Mouse (Mus musculus) lung, adult 18-20 months (tissue): ENCODE results near the gene Ctcf.
"Not testable (repeated sequence)": the region's sequence is repeated elsewhere in the genome, so short reads cannot be mapped to it uniquely, and the experiment has no call there.

ENCODE experiments used
- DNase-seq, 2 experiments: peaks; one replicate each; pipeline ENCODE4 v3.0.0; 2022; ENCODE audit warnings: mixed read lengths in 2 of 2

The Ctcf gene

DNA sequence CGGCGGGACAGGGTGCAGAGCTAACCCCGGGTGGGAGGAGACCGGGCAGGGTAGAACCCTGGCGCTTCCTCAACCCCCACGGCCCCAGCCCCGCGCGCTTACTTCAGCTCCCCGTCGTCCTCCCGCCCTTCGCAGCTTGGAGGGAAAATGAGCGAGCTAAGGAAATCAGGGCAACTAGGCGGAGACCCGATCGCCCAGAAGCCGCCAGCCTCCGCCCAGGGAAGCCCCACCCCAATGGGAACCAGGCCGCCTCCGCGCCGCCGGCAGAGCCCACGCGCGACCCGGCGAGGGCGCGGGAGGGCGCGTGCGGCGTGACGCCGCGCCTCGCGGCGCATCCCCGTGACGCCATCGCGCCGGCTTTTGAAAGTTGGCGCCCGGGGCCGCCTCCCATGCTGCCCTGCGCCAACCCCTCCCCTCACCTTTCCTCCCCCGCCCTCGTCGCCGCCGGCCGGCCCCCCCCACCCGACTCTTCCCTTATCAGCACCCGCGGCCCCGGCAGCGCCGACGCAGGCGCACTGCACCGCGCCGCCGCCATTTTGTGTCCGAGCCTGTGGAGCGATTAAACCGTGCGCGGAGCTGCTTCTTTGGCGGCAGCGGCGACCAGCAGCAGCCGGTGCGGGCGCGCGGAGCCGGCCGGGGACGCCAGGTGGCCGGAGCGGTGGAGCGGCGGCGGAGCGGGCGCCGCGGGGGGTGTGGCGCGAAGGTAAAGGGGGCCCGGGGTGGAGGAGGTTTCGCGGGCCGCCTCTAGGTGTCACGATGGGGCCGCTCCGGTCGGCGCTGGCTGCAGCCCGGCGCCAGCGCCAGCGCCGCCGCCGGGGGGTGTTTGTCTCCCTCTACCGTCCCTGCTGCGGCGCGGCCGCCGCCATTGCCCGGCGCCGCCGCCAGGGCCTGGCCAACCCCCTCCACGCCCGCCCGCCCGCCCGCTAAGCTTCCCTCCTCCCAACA lies at the start of gene Ctcf:
Gene Ctcf, plus strand, starts transcription at position 551 of the 945 bp plus-strand sequence.
- DNase-seq = peak; percentile 89

DNA sequence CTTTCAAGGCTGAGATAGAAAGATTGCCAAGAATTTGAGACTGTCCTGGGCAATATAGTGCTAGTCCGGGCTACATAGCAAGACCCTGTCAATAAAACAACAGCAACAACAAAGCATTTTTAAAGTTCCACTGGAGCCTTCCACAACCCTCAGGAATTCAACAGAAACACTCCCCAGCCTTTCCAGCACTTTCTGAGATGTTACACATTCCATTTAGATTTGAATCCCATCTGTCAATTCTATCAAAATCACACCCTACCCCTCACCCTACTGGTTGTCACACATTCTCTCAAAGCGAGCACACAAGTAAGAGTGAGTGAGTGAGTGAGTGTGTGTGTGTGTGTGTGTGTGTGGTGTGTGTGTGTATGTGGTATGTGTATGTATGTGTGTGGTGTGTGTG lies 43.9 kb upstream of the Ctcf start:
- DNase-seq = no peak

- DNase-seq = no peak
Observed at GRCm38 (mm10) chr8:105593859-105594258, 42.5 kb upstream of the Ctcf start.

DNA sequence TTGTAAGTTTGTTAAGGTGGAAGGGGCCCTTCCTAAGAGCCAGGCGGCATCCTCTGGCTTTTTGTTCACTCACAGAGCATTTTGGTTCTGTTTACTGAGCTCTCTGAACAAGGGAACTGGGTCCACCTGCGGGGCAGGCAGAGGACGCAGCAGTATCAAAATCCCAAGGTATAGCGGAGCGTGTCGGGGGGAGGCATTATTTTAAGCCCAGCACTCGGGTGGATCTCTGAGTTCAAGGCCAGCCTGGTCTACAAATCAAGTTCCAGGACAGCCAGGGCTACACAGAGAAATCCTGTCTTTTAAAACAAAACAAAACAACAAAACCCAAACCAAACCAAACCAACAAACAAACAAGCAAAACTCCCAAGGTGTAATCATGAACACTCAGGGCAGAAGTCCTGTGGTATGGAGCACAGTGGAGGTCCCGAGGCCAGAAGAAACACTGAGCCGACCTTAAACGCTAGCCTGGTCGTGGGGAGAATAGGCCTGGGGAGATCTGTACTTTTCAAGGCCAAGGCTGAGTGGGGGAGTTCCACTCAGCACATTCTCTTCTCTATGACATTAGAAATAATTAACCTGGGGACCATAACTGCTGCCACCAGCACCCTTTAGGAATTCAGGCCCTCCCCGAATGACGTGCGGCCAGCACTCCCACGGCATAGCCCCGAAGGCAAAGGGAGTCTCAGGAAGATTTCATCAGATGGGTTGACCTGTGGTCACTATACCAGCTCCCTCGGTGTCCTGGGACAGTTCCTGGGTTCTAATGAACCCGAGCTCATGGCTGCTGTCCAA lies 41.7 kb upstream of the Ctcf start:
- DNase-seq = no peak

GRCm38 (mm10) chr8:105596362-105597034 lies 39.9 kb upstream of the Ctcf start:
- peak; percentile 88 to 91 for DNase-seq

GRCm38 (mm10) chr8:105598777-105599176 lies 37.6 kb upstream of the Ctcf start:
- DNase-seq = no peak

GRCm38 (mm10) chr8:105601301-105601700 lies 35.1 kb upstream of the Ctcf start:
- no peak for DNase-seq

DNA sequence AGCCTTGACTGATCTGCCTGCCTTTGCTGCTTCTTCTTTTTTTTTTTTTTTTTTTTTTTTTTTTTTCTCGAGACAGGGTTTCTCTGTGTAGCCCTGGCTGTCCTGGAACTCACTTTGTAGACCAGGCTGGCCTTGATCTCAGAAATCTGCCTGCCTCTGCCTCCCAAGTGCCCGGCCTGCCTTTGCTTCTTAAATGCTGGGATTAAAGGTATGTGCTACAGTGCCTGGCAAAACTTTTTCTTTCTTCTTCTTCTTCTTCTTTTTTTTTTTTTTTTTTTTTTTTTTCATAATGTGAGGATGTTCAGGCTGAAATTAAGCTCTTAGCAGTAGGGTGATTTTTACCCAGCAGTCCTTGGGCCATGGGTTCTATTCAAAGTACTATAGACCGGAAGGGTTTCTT lies 33.8 kb upstream of the Ctcf start:
- DNase-seq = not testable (repeated sequence)

GRCm38 (mm10) chr8:105604804-105605381 lies 31.5 kb upstream of the Ctcf start, which contains the start of gene Ripor1:
Gene Ripor1, plus strand, starts transcription at chr8:105605255.
- DNase-seq = peak; percentile 76 to 84

DNA sequence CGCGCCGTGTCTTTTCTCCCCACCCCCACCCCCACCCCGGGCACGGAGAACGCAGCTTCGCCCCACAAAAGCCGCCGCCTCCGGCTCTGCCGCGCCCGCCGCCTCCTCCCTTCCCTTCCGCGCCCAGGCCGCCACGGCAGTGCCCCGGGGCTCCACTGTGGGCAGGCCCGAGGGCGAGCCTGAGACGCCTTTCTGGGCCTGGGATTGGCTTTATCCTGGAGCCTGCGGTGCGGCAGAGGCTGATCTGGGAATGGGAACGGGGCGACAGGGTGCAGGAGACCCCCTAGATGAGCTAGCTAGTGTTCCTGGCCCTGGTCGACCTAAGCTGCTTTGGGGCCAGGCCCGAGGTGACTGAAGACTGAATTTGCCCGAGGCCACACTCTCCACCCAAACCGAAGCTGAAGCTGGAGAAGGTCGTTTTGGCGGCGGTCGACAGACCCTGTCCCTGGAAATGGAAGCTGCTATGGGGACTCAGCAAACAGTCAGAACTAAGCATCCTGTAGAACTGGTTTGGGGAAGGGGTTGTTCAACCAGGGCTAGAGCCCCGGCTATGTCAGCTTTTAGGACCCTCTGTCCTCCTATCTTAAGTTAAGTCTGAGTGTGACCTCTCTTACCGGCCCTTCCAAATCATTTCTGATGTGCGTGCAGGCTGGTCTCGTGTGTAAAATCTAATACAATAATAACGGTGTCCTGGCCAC lies 30.7 kb upstream of the Ctcf start:
- peak; percentile 50 to 54 for DNase-seq

DNA sequence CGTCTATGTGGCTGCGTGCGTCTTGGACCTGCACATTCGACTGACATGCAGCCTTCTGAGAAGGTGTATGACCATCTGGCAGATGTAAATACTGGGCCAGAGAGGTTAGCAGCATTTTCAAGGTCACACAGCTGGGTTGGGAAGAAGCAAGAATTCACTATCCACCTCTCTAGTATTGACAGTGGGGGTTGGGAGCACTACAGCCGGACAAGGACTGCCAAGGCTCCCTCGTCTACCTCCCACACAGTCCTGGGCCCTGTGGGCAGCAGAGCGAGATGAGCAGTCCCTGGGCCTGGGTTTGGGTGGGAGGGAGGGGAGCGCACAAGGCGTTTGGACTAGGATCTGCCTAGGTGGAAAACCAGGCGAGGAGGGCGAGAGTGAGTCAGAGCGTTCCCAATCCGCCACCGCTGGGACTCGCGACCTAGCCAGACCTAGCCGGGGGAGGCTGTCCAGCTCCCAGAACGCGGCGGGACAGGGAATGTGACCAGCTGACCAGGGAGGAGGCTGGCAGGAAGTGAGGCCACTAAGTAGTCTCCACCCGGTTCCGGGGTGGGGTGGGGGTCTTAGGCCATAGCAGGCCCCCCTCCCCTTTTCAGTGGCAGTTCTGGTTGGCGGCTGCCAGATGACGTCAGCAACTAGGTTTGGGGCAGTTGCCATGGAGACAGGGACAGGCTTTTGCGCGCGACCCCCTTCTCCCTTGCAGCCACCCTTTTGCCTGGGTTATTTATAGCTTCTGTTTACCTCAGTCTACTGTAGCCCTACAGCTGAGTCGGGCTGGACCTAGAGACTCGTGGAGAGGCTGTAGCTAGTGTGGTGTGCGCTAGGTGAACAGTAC lies 30.0 kb upstream of the Ctcf start:
- DNase-seq = peak; percentile 87 to 93

GRCm38 (mm10) chr8:105607062-105607461 lies 29.3 kb upstream of the Ctcf start:
- DNase-seq = no peak

DNA sequence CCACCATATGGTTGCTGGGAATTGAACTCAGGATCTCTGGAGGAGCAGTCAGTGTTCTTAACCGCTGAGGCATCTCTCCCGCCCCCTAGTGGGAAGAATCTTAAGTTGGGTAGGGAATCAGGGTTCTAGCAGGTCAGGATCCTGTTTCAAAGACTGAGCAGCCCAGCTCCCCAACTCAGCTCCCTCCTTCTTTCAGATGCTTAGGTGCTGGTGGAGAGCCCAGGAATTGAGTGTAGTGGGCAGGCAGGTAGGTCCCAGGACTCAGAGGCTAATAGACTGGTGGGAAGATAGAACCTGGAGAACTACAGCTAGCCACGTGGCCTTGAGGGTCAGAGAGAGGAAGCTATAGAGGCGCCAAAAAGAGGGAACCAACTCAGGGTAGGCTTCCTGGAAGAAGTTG lies 28.7 kb upstream of the Ctcf start:
- DNase-seq = peak; percentile 42 to 61

DNA sequence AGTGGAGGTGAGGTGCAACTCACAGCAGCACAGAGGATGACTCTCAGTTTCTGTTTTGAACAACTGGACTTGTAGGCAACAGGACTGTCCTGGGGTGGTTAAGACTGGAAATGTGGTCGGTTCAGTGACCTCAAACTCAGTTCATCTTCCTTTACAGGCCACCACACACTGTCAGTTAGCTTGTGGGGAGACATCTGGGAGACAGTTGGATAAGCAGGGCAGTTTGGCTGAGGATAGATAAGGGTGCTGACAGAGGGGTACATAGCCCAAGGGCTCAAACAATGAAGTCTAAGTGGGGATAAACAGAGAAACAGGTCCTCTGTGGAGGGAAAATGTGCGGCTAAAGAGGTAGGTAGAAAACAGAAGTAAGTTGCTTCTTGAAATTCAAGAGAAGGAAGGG lies 27.0 kb upstream of the Ctcf start:
- DNase-seq = no peak

GRCm38 (mm10) chr8:105609771-105610170 lies 26.6 kb upstream of the Ctcf start:
- no peak for DNase-seq

DNA sequence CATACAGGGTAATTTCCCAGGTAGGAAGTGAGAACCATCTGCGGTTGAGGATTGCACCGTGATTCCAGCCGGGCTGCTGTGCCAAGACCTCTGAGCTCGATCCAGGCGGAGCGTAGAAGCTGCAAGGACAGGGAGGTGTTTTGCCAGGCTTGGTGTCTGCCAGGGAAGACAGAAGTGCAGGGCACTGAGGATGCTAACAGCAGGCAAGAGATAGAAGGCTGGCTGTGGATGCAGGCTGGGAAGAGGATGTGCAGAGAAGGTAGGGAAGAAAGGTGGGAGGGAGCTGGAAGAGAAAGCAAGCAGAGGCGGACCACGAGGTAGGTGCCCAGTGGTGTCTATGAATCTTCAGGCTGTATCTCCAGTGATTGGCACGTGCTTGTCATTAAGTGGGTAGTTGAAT lies 24.5 kb upstream of the Ctcf start:
- DNase-seq = no peak

DNA sequence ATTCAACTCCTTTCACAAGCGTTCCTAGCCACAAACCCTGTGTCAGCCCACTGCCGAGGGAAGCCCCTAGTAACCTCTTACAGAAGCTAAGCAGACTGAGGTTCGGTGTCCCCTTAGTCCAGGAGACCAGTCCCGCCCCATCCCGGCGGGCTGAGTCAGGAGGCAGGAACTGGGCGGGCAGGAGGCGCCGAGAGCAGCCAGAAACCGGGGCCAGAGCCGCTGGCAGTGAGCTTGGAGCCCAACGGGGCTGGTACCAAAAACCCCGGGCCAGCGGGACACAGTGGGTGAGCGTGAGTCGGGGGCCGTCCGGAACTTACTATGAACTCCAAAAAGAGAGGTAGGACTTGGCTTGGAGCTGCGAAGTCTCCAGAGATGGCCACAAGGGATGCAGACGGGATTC lies 23.3 kb upstream of the Ctcf start:
- DNase-seq = peak; percentile 69 to 81

DNA sequence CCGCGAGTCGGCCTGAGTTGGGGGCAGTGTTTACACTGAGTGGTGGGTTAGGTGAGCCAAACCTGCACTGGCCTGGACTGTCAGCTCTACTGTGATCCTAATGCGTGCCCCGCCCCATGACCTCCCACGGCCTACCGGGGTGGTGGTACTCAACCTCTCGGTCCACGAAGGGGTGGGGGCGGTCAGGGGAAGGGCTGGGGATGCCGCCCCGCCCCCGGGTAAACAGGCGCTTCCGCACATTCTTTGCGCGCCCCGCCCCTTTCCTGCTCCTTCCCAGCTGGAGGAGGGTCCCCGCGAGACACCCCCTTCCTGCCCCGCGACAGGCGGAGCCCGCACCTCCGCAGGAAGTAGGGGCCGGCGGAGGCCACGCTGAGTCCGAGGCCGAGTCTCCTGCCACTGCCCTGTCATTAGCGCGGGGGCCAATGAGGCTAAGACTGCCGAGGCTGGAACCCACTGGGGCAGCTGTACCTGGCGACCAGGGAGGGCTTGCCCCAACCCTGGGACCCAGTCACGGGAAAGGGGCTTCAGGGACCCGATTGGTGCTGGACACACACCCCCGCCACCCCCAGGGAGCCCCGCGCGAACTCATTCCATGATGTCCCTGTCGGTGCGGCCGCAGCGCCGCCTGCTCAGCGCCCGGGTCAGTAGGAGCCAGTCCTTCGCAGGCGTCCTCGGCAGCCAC lies 22.4 kb upstream of the Ctcf start:
- peak; percentile 88 to 92 for DNase-seq

DNA sequence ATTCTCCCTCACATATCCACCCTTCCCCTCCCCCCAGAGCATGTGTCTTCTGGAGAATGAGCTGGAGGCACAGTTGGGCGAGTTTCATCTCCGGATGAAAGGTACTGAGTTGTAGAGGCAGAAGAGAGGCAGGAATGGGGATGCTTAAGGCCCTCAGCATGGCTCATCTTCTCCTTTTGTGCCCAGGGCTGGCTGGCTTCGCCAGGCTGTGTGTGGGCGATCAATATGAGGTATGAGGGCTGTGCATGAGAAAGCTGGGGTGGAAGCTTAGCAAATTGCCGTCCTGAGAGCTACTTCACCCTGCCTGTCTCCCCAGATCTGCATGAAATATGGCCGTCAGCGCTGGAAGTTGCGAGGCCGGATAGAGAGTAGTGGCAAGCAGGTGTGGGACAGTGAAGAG lies 20.4 kb upstream of the Ctcf start:
- no peak for DNase-seq

DNA sequence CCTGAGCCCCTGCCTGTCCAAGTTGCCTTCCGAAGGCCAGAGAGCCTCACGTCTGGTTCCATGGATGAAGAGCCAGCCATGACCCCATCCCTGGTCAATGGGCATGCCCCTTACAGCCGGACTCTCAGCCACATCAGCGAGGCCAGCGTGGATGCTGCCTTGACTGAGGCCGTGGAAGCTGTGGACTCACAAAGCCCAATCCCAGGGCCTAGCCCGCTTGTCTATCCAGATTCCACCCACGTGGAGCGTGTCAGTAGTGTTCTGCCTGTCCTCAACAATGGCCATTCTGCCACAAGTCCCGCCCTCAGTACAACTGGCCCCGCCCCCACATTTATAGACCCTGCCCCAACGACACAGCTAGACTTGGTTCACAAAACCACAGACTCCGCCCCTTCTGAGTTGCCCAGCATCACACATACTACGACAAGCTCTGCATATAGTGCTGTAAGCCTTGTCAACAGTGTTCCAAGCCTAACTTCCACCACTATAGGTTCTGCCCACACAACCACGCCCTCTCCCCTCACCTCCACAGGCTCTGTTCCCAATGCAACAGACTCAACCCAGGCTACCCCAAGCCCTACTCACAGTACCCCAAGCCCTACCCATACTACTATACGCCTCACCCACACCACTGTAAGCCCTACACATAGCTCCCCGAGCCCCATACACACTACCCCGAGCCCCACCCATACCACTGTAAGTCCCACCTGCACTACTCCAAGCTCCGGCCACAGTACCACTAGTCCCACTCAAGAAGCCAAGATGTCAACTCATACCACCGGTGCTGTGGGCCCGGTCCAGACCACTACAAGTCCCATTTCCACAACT lies 18.7 kb upstream of the Ctcf start:
- no peak for DNase-seq
